Mouse (Mus musculus): Measurements from ENCODE around the gene Ubxn7. TPM values are rescaled to one million over a fixed set of nuclear protein-coding genes. Genes with fewer than 3 reads are reported as not detected.
"Not testable (repeated sequence)": the region's sequence is repeated elsewhere in the genome, so short reads cannot be mapped to it uniquely, and the experiment has no call there.

The Ubxn7 gene
- total RNA-seq (2014; fragmentation: Nextera tagmentation) (86.3 and 126 TPM in 2 replicates), total RNA-seq (2017) (27.3 and 32.6 TPM in 2 replicates), polyA plus RNA-seq (2012) (3.9 and 5.0 TPM in 2 replicates)

DNA sequence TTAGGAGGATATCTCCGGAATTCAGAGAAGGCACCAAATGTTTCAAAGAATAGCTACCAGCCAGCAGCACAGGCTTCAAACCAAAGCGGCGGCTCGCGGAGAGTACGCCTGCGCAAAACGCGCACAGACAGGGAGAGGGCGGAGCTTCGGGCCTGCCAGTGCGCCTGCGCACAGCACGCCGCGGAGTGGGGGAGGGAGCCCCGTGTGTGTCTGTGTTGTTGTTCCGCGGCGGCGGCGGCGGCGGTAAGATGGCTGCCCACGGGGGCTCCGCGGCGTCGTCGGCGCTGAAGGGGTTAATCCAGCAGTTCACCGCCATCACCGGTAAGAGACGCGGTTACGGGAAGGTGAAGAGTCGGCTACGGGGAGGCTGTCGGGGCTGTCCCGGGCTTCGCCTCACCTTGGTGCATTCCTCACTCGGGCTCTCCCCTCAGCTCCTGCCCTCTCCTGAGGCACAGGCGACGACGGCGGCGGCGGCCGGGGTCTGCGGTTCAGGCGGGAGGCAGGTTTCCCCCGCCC is at the start of gene Ubxn7:
Gene Ubxn7 (plus strand): TSS at position 218 of the 516 bp plus-strand sequence.
- peak; percentile 83 for DNase-seq (ENCODE audit: low spot score)
- no peaks in the 10 kb centered on the region for H3K27me3 ChIP-seq (ENCODE audit: insufficient read depth, low read length)

DNA sequence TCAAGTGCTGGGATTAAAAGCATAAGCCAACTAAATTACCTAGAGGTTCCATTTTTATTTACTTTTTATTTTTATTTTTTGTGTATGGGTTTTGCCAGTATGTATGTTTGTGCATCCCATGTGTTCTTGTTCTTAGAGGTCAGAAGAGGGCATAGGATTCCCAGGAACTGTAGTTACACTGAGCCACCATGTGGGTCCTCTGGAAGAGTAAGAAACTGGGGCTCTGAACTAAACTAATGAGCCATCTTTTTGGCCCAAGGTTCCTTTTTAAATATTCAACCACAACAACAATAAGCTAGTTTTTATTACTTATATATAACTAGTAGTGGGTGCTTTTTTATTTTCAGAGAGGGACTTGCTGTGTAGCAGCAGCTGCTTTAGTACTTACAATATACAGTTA is 49.4 kb upstream of the Ubxn7 start:
- ATAC-seq (ENCODE audit: extremely low read depth, insufficient number of reproducible peaks, low FRiP score, poor library complexity, severe bottlenecking) (no peak), DNase-seq (ENCODE audit: low spot score) (no peak)
- Histone ChIP-seq H3K36me3 (replicated peaks) (peaks cover 74% of the 10 kb centered on the region), H3K9me3 (replicated peaks) (peaks cover 12% of the 10 kb centered on the region), H3K4me3 (ENCODE audit: low read depth, low read length) (no peak overlapping the region), H3K27me3 (ENCODE audit: insufficient read depth, low read length) (no peaks in the 10 kb centered on the region), H3K4me1 (ENCODE audit: insufficient read depth, low read depth, low read length) (peaks cover 22% of the 10 kb centered on the region)
- TF ChIP-seq POLR2AphosphoS5 (IDR thresholded peaks at IDR 0.05; ENCODE audit: insufficient replicate concordance, low read depth, low read length) (no peak), GATA1 (IDR thresholded peaks at IDR 0.05; ENCODE audit: borderline replicate concordance, low read length) (no peak), GATA2 (IDR thresholded peaks at IDR 0.05; ENCODE audit: borderline replicate concordance, low read depth, low read length) (no peak), CTCF (IDR thresholded peaks at IDR 0.05; ENCODE audit: low read depth, low read length) (no peak), TAL1 (conservative IDR thresholded peaks at IDR 0.05; ENCODE audit: low read depth, low read length) (no peak)

More for the DNA sequence above, at the start of gene Ubxn7:
- Histone ChIP-seq H3K4me1 (ENCODE audit: insufficient read depth, low read depth, low read length) (peaks cover 36% of the 10 kb centered on the region), H3K4me3 (ENCODE audit: low read depth, low read length) (peak within 1 kb of the TSS; percentile 95), H3K36me3 (replicated peaks) (peaks cover 5% of the 10 kb centered on the region), H3K9me3 (replicated peaks) (no peaks in the 10 kb centered on the region)
- peak; percentile 76 for ATAC-seq (ENCODE audit: extremely low read depth, insufficient number of reproducible peaks, low FRiP score, poor library complexity, severe bottlenecking)
- no peak for TF ChIP-seq TAL1 (conservative IDR thresholded peaks at IDR 0.05; ENCODE audit: low read depth, low read length)
- TF ChIP-seq CTCF (IDR thresholded peaks at IDR 0.05; ENCODE audit: low read depth, low read length), result no peak
- TF ChIP-seq GATA2 (IDR thresholded peaks at IDR 0.05; ENCODE audit: borderline replicate concordance, low read depth, low read length), result no peak
- no peak for TF ChIP-seq POLR2AphosphoS5 (IDR thresholded peaks at IDR 0.05; ENCODE audit: insufficient replicate concordance, low read depth, low read length)
- no peak for TF ChIP-seq GATA1 (IDR thresholded peaks at IDR 0.05; ENCODE audit: borderline replicate concordance, low read length)

DNA sequence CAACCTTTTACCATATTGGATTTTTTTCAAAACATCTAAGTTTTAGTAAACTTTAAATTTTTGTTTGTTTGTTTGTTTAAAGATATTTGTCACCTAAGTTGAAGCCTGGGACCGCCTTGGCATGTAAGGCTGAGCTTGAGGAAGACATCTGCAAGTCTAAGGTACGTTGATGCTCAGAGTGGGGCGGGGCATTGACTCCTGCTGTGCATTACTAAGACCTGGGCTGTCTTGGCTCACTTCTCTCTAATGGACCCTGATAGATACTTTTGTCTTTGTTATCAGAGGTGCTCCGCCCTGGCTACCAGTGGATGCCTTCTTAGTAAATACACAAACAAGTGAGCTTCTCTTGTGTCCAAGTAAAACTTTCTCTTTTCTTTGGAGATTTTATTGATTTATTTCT is 40.2 kb upstream of the Ubxn7 start:
- H3K27me3 ChIP-seq (ENCODE audit: insufficient read depth, low read length), result no peaks in the 10 kb centered on the region
- no peaks in the 10 kb centered on the region for H3K9me3 ChIP-seq (replicated peaks)
- no peak for TF ChIP-seq POLR2AphosphoS5 (IDR thresholded peaks at IDR 0.05; ENCODE audit: insufficient replicate concordance, low read depth, low read length)
- TF ChIP-seq TAL1 (conservative IDR thresholded peaks at IDR 0.05; ENCODE audit: low read depth, low read length), result no peak
- TF ChIP-seq CTCF (IDR thresholded peaks at IDR 0.05; ENCODE audit: low read depth, low read length), result no peak
- TF ChIP-seq GATA2 (IDR thresholded peaks at IDR 0.05; ENCODE audit: borderline replicate concordance, low read depth, low read length), result no peak
- DNase-seq (ENCODE audit: low spot score), result no peak
- no peak overlapping the region for H3K4me3 ChIP-seq (ENCODE audit: low read depth, low read length)
- no peaks in the 10 kb centered on the region for H3K4me1 ChIP-seq (ENCODE audit: insufficient read depth, low read depth, low read length)
- peaks cover 59% of the 10 kb centered on the region for H3K36me3 ChIP-seq (replicated peaks)
- no peak for ATAC-seq (ENCODE audit: extremely low read depth, insufficient number of reproducible peaks, low FRiP score, poor library complexity, severe bottlenecking)

- not testable (repeated sequence) for H3K4me1 ChIP-seq (ENCODE audit: insufficient read depth, low read depth, low read length); DNase-seq (ENCODE audit: low spot score); ATAC-seq (ENCODE audit: extremely low read depth, insufficient number of reproducible peaks, low FRiP score, poor library complexity, severe bottlenecking); H3K4me3 ChIP-seq (ENCODE audit: low read depth, low read length); H3K27me3 ChIP-seq (ENCODE audit: insufficient read depth, low read length); H3K9me3 ChIP-seq (replicated peaks)
- peaks cover 72% of the 10 kb centered on the region for H3K36me3 ChIP-seq (replicated peaks)
These were observed 32.4 kb upstream of the Ubxn7 start for GRCm38 (mm10) chr16:32299617-32300016.

- H3K4me3 ChIP-seq (ENCODE audit: low read depth, low read length), result no peak overlapping the region
- ATAC-seq (ENCODE audit: extremely low read depth, insufficient number of reproducible peaks, low FRiP score, poor library complexity, severe bottlenecking) (no peak), DNase-seq (ENCODE audit: low spot score) (no peak)
- TF ChIP-seq GATA1 (IDR thresholded peaks at IDR 0.05; ENCODE audit: borderline replicate concordance, low read length) (no peak), CTCF (IDR thresholded peaks at IDR 0.05; ENCODE audit: low read depth, low read length) (no peak), TAL1 (conservative IDR thresholded peaks at IDR 0.05; ENCODE audit: low read depth, low read length) (no peak), POLR2AphosphoS5 (IDR thresholded peaks at IDR 0.05; ENCODE audit: insufficient replicate concordance, low read depth, low read length) (no peak), GATA2 (IDR thresholded peaks at IDR 0.05; ENCODE audit: borderline replicate concordance, low read depth, low read length) (no peak)
- no peaks in the 10 kb centered on the region for H3K9me3 ChIP-seq (replicated peaks)
- no peaks in the 10 kb centered on the region for H3K27me3 ChIP-seq (ENCODE audit: insufficient read depth, low read length)
- peaks cover 48% of the 10 kb centered on the region for H3K36me3 ChIP-seq (replicated peaks)
- H3K4me1 ChIP-seq (ENCODE audit: insufficient read depth, low read depth, low read length), result no peaks in the 10 kb centered on the region
These were observed 29.0 kb upstream of the Ubxn7 start for GRCm38 (mm10) chr16:32303046-32303445.

DNA sequence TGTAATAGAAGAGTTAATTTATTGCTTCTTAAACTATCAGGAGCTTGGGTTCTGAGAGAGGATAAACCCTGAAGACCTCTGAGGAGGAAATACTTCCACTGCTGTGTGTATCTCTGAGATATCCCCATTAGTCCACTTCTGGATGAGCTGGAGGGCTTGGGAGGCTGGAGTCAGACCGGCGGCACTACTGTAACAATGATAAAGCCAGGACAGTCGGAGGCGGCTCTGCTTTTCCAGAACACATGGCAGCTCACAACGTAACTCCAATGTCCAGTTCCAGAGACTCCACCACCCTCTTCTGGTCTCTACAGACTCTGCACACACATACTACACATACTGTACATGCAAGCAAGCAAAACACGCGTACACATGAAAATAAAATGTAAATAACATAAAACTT is 28.2 kb upstream of the Ubxn7 start:
- Histone ChIP-seq H3K9me3 (replicated peaks) (no peaks in the 10 kb centered on the region), H3K4me1 (ENCODE audit: insufficient read depth, low read depth, low read length) (no peaks in the 10 kb centered on the region), H3K27me3 (ENCODE audit: insufficient read depth, low read length) (no peaks in the 10 kb centered on the region), H3K4me3 (ENCODE audit: low read depth, low read length) (no peak overlapping the region), H3K36me3 (replicated peaks) (peaks cover 40% of the 10 kb centered on the region)
- no peak for TF ChIP-seq TAL1 (conservative IDR thresholded peaks at IDR 0.05; ENCODE audit: low read depth, low read length)
- no peak for TF ChIP-seq CTCF (IDR thresholded peaks at IDR 0.05; ENCODE audit: low read depth, low read length)
- TF ChIP-seq GATA2 (IDR thresholded peaks at IDR 0.05; ENCODE audit: borderline replicate concordance, low read depth, low read length), result no peak
- DNase-seq (ENCODE audit: low spot score), result no peak
- no peak for ATAC-seq (ENCODE audit: extremely low read depth, insufficient number of reproducible peaks, low FRiP score, poor library complexity, severe bottlenecking)

DNA sequence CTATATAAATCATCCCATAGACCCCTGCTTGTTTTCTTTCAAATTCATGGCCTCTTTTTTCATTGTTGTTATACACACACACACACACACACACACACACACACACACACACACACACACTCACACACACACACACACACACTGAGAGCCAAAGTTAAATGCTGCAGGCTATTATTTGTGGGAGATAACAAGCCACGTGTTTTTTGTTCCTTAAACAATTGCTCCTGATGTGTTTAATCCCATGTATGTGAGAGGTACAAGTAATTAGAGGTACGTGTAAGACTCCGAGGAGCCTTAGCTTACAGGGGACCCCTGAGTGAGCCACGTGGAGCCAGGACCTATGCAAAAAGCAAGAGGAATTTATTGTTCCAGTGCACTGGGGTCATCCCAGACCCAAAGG is 20.1 kb upstream of the Ubxn7 start:
- Histone ChIP-seq H3K4me3 (ENCODE audit: low read depth, low read length) (no peak overlapping the region), H3K36me3 (replicated peaks) (no peaks in the 10 kb centered on the region), H3K27me3 (ENCODE audit: insufficient read depth, low read length) (no peaks in the 10 kb centered on the region), H3K4me1 (ENCODE audit: insufficient read depth, low read depth, low read length) (peaks cover 3% of the 10 kb centered on the region; the same call in 1 of the 2 replicates), H3K9me3 (replicated peaks) (no peaks in the 10 kb centered on the region)
- ATAC-seq (ENCODE audit: extremely low read depth, insufficient number of reproducible peaks, low FRiP score, poor library complexity, severe bottlenecking) (no peak), DNase-seq (ENCODE audit: low spot score) (no peak)
- no peak for TF ChIP-seq TAL1 (conservative IDR thresholded peaks at IDR 0.05; ENCODE audit: low read depth, low read length)
- TF ChIP-seq CTCF (IDR thresholded peaks at IDR 0.05; ENCODE audit: low read depth, low read length), result no peak
- no peak for TF ChIP-seq GATA2 (IDR thresholded peaks at IDR 0.05; ENCODE audit: borderline replicate concordance, low read depth, low read length)
- no peak for TF ChIP-seq GATA1 (IDR thresholded peaks at IDR 0.05; ENCODE audit: borderline replicate concordance, low read length)
- no peak for TF ChIP-seq POLR2AphosphoS5 (IDR thresholded peaks at IDR 0.05; ENCODE audit: insufficient replicate concordance, low read depth, low read length)

Measured in G1E (cell line).